Mouse (Mus musculus): ENCODE measurements around the gene A430078G23Rik. TPM values are rescaled to one million over a fixed set of nuclear protein-coding genes. Genes with fewer than 3 reads are reported as not detected.

The A430078G23Rik gene
- total and polyA plus RNA-seq, 3 experiments = 2.8 to 3.8 TPM; not detected in 1

DNA sequence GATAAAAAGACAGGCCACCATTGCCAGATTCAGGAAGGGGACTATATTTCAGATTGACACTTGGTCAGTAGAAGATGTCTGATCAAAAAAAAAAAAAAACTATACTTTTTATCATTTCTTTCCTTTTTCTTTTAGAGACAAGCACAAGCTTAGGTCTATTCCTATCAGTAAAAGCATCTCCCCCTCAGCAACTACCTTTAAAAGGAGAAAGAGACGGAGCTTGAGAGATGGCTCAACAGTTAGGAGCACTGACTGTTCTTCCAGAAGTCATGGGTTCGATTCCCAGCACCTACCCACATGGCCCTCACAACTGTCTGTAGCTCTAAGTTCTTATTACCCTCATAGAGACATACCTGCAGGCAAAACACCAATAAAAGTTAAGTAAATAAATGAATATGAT is 38.9 kb upstream of the A430078G23Rik start:
- Histone ChIP-seq H3K79me2 (ENCODE audit: control insufficient read depth, insufficient read depth, low read length, poor library complexity) (no peaks in the 10 kb centered on the region), H3K27me3 (ENCODE audit: control insufficient read depth in 1 of 2, insufficient read depth in 2 of 2, low read length in 2 of 2) (no peaks in the 10 kb centered on the region), H3K9me3 (replicated peaks; ENCODE audit: insufficient read depth, low read length) (no peaks in the 10 kb centered on the region), H3K9ac (ENCODE audit: control insufficient read depth, low read depth, low read length, poor library complexity, severe bottlenecking) (no peak overlapping the region), H3K27ac (ENCODE audit: control insufficient read depth, low read depth, low read length) (no peak overlapping the region), H3K4me1 (ENCODE audit: control insufficient read depth in 1 of 2, insufficient read depth in 2 of 2, low read length in 2 of 2) (peaks cover 0 to 2% of the 10 kb centered on the region in 2 experiments; a peak in 3 of 4 replicates), H3K36me3 (ENCODE audit: control insufficient read depth in 1 of 2, insufficient read depth in 2 of 2, low read length in 2 of 2) (peaks cover 0 to 6% of the 10 kb centered on the region in 2 experiments; a peak in 2 of 4 replicates), H3K4me3 (ENCODE audit: control insufficient read depth in 1 of 2, insufficient read depth in 1 of 2, low read depth in 2 of 2, low read length in 2 of 2) (no peak overlapping the region)
- TF ChIP-seq TBP (IDR thresholded peaks at IDR 0.05; ENCODE audit: low read depth, low read length) = peak; percentile 96
- peak; percentile 1; the same call in 1 of the 2 replicates for TF ChIP-seq GATA1 (IDR thresholded peaks at IDR 0.05; ENCODE audit: low read depth, low read length)
- TF ChIP-seq USF1 (IDR thresholded peaks at IDR 0.05; ENCODE audit: low read depth, low read length) = no peak
- peak; percentile 35 for DNase-seq (ENCODE audit: low read depth, low spot score)

DNA sequence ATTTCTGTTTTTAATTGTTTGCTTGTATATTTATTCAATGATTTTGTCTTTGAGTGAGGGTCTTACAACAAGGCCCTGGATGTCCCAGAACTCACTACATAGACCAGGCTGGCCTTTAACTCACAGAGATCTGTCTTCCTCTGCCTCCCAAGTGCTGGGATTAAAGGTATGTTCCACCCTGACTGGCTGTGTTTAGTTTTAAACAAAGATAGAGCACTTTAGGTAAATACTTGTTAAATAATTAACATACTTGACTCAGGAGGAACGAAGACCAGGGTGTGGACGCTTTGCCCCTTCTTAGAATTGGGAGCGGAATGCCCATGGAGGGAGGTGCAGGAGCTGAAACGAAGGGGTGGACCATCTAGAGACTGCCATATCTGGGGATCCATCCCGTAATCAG is 36.6 kb upstream of the A430078G23Rik start:
- TF ChIP-seq NELFE (IDR thresholded peaks at IDR 0.05; ENCODE audit: low read depth, low read length) (no peak), MYB (IDR thresholded peaks at IDR 0.05; ENCODE audit: low read depth, low read length) (no peak), MXI1 (IDR thresholded peaks at IDR 0.05; ENCODE audit: low read depth, low read length) (no peak), TAL1 (IDR thresholded peaks at IDR 0.05; ENCODE audit: low read length) (no peak), MYC (IDR thresholded peaks at IDR 0.05; ENCODE audit: low read depth, low read length) (no peak), GATA1 (IDR thresholded peaks at IDR 0.05; ENCODE audit: low read depth, low read length) (no peak), GABPA (IDR thresholded peaks at IDR 0.05; ENCODE audit: low read depth, low read length) (no peak), MAFK (IDR thresholded peaks at IDR 0.05; ENCODE audit: borderline replicate concordance, low read depth, low read length) (no peak), RAD21 (IDR thresholded peaks at IDR 0.05; ENCODE audit: low read depth, low read length) (no peak), POLR2AphosphoS2 (IDR thresholded peaks at IDR 0.05; ENCODE audit: low read length) (no peak), ETS1 (IDR thresholded peaks at IDR 0.05; ENCODE audit: low read depth, low read length) (no peak), CHD1 (IDR thresholded peaks at IDR 0.05; ENCODE audit: low read depth, low read length) (no peak), UBTF (IDR thresholded peaks at IDR 0.05; ENCODE audit: borderline replicate concordance, insufficient read depth, low read depth, low read length) (no peak), ZMIZ1 (IDR thresholded peaks at IDR 0.05; ENCODE audit: low read depth, low read length) (no peak), JUND (IDR thresholded peaks at IDR 0.05; ENCODE audit: low read depth, low read length) (no peak), RCOR1 (IDR thresholded peaks at IDR 0.05; ENCODE audit: low read depth, low read length) (no peak), KAT2A (conservative IDR thresholded peaks at IDR 0.05; ENCODE audit: low read depth, low read length) (no peak)
- H3K79me2 ChIP-seq (ENCODE audit: control insufficient read depth, insufficient read depth, low read length, poor library complexity) = no peaks in the 10 kb centered on the region
- H3K27me3 ChIP-seq (ENCODE audit: control insufficient read depth in 1 of 2, insufficient read depth in 2 of 2, low read length in 2 of 2) = no peaks in the 10 kb centered on the region
- peaks cover 0 to 2% of the 10 kb centered on the region in 2 experiments; a peak in 3 of 4 replicates for H3K4me1 ChIP-seq (ENCODE audit: control insufficient read depth in 1 of 2, insufficient read depth in 2 of 2, low read length in 2 of 2)
- no peaks in the 10 kb centered on the region for H3K9me3 ChIP-seq (replicated peaks; ENCODE audit: insufficient read depth, low read length)
- H3K4me3 ChIP-seq (ENCODE audit: control insufficient read depth in 1 of 2, insufficient read depth in 1 of 2, low read depth in 2 of 2, low read length in 2 of 2) = no peak overlapping the region
- no peak for DNase-seq (ENCODE audit: low read depth, low spot score)
- peaks cover 0 to 6% of the 10 kb centered on the region in 2 experiments; a peak in 2 of 4 replicates for H3K36me3 ChIP-seq (ENCODE audit: control insufficient read depth in 1 of 2, insufficient read depth in 2 of 2, low read length in 2 of 2)
- no peak overlapping the region for H3K9ac ChIP-seq (ENCODE audit: control insufficient read depth, low read depth, low read length, poor library complexity, severe bottlenecking)
- no peak overlapping the region for H3K27ac ChIP-seq (ENCODE audit: control insufficient read depth, low read depth, low read length)
